Mouse (Mus musculus) adrenal gland, postnatal 10 days (tissue): ENCODE data around the gene Reln. TPM values are rescaled to one million over a fixed set of nuclear protein-coding genes. Genes with fewer than 3 reads are reported as not detected.
A peak's percentile ranks its signal among the peaks of the same experiment; 100 is the strongest.

Experiments
- DNase-seq: peaks from one replicate; pipeline ENCODE4 v3.0.0; 2021; ENCODE audit warnings: mixed read lengths
- total RNA-seq, 2 experiments: library from RNA; stranded (reverse); gene quantifications; 2 replicates each; pipeline ENCODE4 v1.2.3; 2021

Gene Reln
- total RNA-seq, 2 experiments from 2014 or later = 14.5 to 18.0 TPM

DNA sequence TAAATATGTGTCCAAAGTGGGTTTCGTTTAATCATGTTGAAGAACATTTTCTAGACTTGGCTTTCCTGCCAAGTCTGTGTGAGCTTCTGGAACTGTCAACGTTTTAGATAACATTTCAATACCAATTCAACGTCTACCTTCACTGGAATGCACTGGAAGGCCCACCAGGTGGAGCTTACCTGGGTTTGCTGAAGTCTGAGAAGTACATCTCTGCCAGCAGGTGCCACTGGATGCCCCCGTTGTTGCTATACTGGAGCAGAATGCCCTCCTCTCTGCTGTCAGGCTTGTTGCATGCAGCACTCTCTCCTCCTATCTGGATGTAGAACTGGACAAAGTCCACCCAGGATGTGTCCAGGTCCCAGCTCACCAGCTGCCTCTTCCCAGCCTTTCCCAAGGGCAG, 340.6 kb downstream of the Reln start:
- DNase-seq = no peak

DNA sequence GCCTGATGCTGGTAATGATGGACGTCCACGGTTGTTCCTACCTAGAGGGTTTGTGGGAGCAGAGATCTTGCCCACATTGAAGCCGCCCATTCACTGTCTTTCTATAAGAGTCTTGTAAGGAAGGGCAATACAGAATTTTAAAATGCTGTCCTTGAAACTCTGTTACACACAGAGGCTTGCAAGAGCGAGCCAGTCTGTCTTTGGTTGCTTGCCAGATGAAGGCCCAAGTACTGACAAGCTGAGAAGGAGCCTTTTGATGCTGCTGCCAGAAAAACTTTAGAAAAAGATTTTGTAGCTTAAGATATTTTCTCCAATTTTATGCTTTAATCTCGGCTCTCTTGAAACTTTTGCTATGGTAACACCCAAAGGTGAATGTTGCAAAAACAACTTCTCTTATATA, 356.8 kb downstream of the Reln start:
- DNase-seq = peak; percentile 23

DNA sequence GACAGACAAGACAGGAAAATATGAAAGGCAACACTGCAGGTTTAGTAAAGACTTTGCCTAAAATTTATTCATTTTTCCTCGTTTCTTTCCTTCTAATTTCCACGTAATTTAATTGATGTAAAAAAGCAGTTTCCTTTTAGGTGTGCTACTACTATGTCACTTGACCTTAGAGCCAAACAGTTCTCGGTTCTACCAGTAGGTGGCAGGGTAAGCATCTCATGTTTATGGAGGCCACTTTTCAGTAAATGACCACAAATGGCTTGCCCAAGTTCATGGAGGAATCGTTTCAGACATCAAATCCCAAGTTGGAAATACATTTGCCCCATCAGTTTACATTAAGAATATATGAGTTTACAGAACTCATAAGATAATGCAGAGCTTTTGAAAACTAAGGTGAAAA, 358.2 kb downstream of the Reln start:
- DNase-seq = peak; percentile 76

DNA sequence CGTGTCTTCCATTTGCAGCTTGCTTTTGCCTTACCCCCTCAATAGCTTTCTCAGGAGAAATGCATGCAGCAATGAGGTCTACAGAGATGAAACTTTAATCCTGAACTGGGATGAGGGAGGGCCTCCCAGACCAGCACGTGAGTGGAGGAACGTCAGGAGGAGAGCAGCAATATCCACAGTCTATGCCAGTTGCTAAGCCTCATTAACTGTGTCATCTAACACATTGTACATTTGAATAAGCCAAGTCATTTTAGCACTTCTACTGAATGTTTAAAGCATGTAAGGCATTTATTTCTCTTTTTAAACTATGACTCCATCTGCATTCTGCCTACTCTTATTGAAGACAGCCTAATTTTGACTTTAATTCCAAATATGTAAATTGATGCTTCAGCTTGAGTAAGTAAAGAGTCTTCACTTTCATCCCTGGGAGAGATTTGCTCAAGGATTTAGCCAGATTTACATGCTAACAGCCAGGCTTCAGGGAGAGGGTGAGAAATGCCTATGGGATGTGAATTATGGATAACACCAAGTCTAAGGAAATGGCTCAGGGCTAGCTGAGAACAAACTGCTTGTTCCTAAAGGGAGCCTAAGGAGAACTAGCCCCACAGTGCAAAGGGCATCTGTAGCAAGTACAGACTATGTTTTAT, 361.4 kb downstream of the Reln start:
- no peak for DNase-seq

GRCm38 (mm10) chr5:21981216-21981615, 363.3 kb downstream of the Reln start:
- no peak for DNase-seq

DNA sequence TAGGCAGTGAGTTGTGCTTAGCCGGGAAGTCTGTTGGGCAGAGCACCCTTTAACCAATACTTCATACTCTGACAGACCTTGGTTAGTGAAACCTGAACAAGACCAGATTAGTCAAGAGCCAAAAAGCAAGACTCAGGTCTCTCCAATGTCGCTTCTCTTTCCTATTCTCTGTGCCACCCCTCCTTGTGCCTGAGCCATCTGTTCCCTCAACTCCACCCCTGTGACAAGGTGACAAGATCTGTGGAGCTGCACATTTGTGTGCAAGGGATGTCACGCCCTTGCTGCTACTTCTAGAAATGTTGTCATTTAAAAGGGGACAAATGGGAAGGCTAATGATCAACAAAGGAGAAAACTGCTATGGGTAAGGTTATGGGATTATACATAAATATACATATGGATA, 364.0 kb downstream of the Reln start:
- DNase-seq = no peak

DNA sequence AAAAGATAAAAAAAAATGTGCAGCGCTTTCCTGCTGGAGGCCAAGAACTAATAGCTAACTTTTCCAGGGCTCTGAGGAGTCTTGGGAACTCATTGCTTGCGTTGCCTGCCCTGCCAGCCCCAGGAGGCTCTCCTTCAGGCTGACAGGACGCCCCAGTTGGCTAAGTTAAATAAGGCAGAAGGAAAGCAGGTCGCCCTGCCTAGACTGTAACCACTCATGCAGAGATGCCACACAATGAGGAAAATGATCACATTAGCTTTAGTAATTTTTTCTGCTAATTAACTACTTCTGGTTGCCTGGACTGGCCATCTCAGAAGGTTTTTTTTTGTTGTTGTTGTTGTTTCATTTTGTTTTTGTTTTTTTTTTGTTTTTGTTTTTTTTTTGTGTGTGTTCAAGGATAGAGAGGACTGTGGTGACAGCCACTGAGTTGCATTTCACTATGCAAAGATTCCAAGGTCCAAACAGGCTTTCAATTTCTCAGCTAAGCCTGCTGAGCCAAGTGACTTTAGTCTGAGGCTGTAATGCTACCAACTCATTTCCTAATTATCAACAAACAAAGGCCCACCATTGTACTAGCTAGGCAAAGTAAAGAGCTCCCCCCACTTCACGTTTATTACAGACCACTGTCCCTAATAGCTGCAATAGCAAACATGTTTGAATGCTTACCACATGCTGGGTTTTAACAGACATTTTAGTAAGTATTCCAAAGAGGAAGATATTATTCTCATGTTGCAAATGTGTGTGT, 371.1 kb downstream of the Reln start:
- DNase-seq = peak; percentile 38

- DNase-seq = no peak
Observed at GRCm38 (mm10) chr5:21961796-21962195, 382.7 kb downstream of the Reln start.

GRCm38 (mm10) chr5:21960151-21960550, 384.4 kb downstream of the Reln start:
- DNase-seq = no peak

DNA sequence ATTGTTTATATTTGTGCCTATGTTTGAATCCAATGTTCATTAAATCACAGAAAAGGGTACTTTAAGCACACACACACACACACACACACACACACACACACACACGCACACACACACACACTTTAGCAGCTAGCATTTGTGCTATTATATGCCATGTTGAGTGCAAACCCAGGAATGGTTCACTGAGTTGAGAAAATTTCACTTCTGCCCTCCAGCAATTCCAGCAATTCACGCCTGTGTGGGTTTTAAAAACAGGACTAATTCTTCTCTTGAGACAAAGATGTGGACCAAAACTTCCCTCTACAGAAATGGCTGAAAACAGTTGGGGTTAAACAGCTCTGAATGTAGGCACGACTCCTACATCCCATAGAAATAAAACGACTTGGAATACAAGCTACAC, 386.9 kb downstream of the Reln start:
- no peak for DNase-seq

- DNase-seq = no peak
Observed at GRCm38 (mm10) chr5:21957061-21957460, 387.4 kb downstream of the Reln start.

GRCm38 (mm10) chr5:21949507-21949897, 395.0 kb downstream of the Reln start:
- no peak for DNase-seq

DNA sequence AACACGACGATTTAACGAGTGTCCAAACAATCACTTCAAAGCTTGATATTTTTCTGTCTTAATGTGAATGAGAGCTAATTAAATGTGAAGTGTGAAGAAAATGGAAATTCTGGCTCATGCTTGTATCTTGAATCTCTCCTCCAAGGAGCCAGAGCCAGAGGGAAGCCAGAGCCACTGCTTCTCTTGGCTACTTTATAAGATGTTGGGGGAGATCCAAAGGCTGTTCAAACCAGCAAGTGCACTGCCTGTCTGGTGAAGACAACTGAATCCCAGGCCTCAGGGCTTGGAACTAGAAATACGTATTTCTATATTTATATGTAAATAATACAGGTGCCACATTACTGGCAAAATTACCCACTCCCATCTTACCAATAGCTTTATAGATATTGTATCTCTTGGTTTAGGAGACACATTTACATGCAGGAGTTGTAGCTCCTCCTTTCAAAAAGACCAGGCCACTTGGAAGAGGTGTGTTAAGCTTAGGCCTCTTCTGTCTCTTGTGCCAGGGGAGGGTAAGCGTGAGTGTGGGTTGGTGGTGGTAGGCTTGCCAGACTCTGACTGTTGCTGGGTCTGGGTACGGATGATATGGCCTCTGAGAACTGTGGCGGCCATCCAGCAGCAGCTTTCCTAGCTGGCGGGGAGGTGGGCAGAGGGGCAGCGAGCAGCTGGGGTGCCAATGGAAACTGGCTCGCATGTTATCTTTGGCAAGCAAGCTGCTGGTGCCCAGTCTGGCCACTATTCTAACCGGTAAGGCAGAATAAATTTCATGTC, 395.6 kb downstream of the Reln start:
- DNase-seq = no peak

GRCm38 (mm10) chr5:21947610-21948381, 396.7 kb downstream of the Reln start:
- DNase-seq = no peak

DNA sequence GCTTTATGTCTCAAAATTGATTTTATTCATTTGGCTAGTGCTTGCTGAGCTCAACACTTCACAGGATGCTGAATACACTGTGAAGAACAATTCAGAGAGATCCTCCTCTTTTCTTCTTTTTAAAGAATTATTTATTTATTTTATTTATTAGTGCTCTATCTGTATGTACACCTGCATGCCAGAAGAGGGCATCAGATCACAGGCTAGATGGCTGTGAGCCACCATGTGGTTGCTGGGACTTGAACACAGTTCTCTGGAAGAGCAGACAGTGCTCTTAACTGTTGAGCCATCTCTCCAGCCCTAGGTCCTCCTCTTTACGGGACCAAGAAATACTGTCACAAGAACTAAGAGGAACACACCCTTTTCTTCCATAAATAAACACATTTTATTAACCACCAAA, 399.9 kb downstream of the Reln start:
- DNase-seq = no peak

- DNase-seq = no peak
Observed at GRCm38 (mm10) chr5:21939405-21939804, 405.1 kb downstream of the Reln start.

- DNase-seq = no peak
Observed at GRCm38 (mm10) chr5:21938138-21938537, 406.4 kb downstream of the Reln start.

DNA sequence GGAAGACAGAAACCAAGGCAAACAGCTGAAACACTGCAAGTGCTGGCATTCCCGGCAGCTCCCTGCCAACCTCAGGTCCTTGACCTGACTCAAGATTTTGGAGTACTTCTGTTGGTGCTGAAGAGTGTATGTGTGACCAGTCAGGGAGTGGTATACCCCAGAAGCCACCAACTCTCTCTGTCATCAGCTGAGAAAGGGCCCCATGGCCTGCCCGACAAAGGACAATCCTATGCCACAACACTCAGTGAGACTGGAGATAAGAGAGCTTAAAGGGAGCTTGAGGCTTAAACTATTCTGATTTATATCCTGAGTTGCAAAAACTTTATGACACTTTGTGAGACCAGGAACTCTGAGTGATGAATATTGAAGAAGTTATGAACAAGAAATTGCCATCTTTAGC, 407.9 kb downstream of the Reln start:
- no peak for DNase-seq

GRCm38 (mm10) chr5:21936096-21936495, 408.4 kb downstream of the Reln start:
- no peak for DNase-seq

DNA sequence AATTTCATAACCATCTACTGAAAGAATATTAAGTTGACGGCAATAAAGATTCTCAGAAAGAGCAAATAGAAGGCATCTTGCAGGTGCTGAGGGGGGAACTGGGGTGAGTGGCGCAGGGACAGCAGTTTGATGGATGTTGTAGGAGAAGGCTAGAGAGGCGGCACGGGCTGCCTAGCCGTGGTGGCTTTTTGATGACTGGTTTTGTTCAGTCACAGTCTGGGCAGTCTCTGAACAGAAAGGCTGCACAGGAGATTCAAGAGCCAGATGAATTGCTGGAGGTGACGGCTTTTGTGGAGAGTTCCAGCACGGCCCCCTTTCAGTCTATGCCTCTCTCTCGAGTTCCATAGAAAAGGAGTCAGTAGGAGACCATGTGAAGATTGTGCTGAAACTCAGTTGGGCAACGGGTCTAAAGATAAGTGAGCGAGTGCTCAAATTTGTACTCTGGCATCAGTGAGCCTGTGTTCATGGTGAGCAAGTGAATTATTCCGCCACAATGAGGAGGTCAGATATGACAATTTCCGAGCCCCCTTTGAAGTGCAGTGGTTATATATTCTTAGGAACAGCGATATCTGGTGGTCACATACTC, 409.6 kb downstream of the Reln start:
- DNase-seq = no peak

DNA sequence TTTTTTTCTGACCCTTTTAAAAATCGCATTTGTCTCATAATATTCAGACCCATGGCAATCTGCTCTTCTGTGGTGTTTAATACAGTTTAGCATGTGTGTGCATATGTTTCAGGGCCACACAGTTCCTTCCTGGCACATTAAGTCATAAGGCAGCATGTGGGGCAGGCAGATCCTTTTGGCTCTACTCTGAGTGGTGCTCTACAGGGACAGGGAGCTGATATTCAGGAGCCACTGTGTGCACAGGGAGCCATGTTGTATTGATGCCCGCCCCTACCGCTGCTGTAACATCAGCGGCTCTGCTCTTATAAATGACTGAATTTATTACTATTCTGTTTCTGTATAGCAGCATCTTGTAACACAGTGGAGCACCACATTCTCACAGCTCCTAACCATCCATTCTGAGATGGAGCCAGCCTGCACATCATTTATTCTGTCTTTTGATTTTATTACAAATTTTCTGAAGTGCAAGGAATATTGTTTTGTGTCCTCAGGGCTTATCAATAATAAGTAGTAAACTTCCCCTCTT, 410.3 kb downstream of the Reln start:
- DNase-seq = no peak
